Mouse (Mus musculus): ENCODE data around the gene Ankrd31. TPM values are rescaled to one million over a fixed set of nuclear protein-coding genes. Genes with fewer than 3 reads are reported as not detected.
"Not testable (repeated sequence)": the region's sequence is repeated elsewhere in the genome, so short reads cannot be mapped to it uniquely, and the experiment has no call there.

Gene Ankrd31
- polyA plus RNA-seq, 1 experiment = not detected

DNA sequence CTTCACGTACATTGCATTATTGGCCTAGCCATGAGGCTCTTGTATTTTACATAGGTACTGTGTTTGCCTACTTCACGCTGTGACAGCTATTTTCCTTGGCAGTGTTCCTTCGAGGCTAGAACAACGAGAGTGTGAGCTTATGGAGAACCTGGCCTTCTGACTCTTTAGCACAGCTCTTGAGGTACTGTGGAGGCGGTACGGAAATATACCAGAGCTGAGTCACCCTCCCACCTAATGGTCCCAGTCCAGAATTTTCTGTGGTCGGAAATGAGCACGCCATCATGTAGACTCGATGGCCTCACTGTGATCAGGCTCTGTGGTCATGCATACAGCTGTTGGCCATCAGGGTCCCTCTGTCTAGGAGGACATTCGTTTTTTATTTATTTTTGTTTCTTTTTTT lies 191.6 kb downstream of the Ankrd31 start:
- DNase-seq (ENCODE audit: low spot score) = no peak

DNA sequence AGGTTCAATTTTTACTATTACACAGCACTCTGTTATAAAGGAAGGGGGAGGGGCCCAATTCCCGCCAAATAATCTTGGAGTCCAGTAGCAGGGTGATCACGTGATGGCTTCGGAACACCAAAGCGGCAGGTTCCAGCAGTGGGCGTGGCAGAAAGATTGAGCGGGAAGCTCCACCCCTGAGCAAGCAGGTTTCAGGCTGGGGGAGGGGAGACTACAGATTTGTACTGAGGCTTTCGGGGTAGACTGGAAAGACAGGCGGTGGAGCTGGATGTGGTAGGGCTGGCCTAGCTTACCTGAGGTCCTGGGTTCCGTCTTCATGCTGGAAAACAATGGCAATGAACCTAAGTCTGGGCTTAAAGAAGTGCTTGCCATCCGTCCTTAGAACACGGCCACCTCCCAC lies 193.4 kb downstream of the Ankrd31 start:
- not testable (repeated sequence) for DNase-seq (ENCODE audit: low spot score)

GRCm38 (mm10) chr13:96943571-96943970 lies 195.5 kb downstream of the Ankrd31 start:
- no peak for DNase-seq (ENCODE audit: low spot score)

DNA sequence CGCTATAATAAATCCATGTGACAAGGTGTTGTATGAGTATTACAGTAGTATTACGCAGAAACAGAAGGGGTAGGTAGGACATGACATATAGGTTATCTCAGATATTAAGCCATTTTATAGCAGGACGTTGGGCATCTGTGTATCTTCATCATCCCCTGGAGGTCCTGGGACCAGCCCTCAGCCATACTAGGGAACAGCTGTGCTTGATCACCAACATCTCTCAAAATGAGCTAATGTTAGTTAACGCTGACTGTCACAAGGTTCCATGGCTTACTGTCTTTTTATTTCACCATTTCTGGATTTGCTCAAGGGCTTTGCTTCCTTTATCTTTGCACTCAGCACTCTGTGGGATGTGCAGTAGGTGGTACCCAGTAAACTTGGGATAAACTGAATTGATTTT lies 197.7 kb downstream of the Ankrd31 start:
- no peak for DNase-seq (ENCODE audit: low spot score)

DNA sequence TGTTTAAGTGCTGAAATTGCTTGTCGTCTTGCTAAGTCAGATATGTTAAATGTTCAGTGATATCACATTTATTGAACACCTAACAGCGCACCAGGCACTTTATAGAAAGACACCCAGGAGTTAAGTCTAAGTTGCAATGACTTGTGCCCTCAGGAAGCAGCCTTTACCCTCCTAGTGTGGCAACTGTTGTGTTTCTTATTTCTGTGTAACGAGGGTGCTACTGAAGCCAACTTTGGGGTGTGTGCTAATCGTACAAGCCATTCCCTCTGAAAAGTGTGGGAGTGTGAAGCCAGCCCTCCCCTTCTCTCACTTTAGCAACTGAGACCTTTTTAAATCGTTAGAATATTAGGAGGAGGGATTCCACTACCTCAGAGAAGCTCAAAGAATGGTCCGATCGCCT lies 199.7 kb downstream of the Ankrd31 start:
- DNase-seq (ENCODE audit: low spot score) = no peak

DNA sequence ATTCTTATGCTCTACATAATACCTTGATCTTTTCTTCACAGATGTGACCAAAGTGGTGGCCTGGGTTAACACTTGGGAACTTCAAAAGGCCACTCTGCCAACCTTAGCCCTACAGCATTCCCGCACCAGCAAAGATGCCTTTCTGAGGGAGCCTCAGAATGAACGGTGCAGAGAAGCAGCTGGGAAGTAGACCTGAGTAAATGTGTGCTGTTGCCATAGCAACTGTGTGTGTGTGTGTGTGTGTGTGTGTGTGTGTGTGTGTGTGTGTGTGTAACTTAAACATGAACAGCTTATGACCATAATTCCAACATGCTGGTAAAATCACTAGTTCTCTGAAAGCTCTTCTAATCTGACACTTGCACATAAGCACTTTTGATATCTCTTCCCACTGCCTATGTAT lies 203.8 kb downstream of the Ankrd31 start:
- DNase-seq (ENCODE audit: low spot score) = no peak

DNA sequence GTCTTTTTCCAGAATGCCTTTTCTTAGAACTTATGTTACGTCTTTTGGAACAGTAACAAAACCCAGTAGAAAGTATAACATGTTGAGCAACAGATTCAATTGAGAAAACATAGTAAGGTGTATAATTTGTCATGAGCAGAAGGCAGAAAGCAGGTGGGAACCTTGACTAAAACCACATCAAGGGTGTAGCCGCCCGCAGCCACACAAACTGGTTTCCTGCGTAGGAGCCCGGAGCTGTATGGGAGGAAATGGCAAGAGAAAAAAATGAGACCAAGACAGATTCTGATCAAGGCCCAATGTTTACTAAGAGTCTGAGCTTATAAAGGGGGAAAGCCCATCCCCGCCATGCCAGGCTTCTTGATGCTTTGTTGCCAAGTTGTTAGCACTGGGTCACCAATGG lies 208.4 kb downstream of the Ankrd31 start:
- DNase-seq (ENCODE audit: low spot score) = no peak

Other genes starting within 250 kb of the Ankrd31 start
- 11.8 and 12.5 TPM in 2 replicates for gene Polk, start 205.7 kb upstream of the Ankrd31 start, polyA plus RNA-seq (2012; rRNA removed)
- 42.6 and 54.3 TPM in 2 replicates for gene Col4a3bp, start 205.7 kb upstream of the Ankrd31 start, polyA plus RNA-seq (2012; rRNA removed)
- 16.6 and 20.4 TPM in 2 replicates for gene Hmgcr, start 77.3 kb upstream of the Ankrd31 start, polyA plus RNA-seq (2012; rRNA removed)
- gene Gcnt4, start 176.4 kb downstream of the Ankrd31 start, polyA plus RNA-seq (2012; rRNA removed) = 0.39 and 0.49 TPM in 2 replicates